ENCODE assay signal across 17 mouse cellular contexts in the genomic region with DNA sequence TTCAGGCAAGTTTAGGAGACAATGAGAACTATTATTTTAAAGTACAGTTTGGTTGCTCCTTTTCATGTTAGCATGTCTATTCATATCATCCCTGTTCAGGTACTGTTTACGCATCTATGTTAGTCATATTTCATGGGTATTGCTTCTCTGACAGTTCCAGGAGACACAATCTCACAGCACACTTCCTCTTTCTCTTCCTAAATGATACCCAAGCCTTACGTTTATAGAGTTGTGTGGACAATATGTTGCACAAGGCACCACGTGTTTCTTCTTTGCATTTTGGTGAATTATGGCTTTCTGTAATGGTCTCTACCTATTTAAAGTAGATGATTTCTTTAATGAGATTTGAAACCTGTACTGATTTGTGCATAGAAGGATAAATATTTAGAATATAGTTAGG.
DNase-seq lines count a peak whose midpoint lies in the region; ATAC-seq lines count a peak whose summit lies in the region.
"Had no signal": no experiment of that assay in that cellular context is flagged by ENCODE, and none has a peak within 500 bp of the region (broad histone marks: within the 10 kb centered on the region; RNA-seq: fewer than 3 reads in every experiment).

No protein-coding gene starts in this region.

- peak; percentile 5 for DNase-seq in A20 (ENCODE audit: low read depth, low spot score)
- DNase-seq in lung, postnatal 36 days = no peak
- no peak for DNase-seq in thymus, adult 18-20 months
- DNase-seq: adrenal gland, adult 8-10 months; adrenal gland, postnatal 14 days; adrenal gland, postnatal 36 days; cerebellum, adult 11-12 months; cerebellum, adult 8-10 months; cerebellum, adult 9-11 months; cerebellum, postnatal 14 days; cerebellum, postnatal 36 days had no signal

- ATAC-seq in common myeloid progenitor, adult 5-6 weeks (replicated peaks; ENCODE audit: low read depth, poor library complexity, severe bottlenecking) = peak; percentile 58
- peak; percentile 74 for ATAC-seq in megakaryocyte progenitor cell, adult 5-6 weeks (replicated peaks; ENCODE audit: poor library complexity)
- ATAC-seq: activated CD4-positive, CD25-positive, alpha-beta regulatory T cell, adult 4 months; forebrain, embryonic 14.5 days; forebrain, embryonic 16.5 days; Patski had no signal
